Comparison of ENCODE assay signal across 8 mouse cellular contexts in the genomic region with DNA sequence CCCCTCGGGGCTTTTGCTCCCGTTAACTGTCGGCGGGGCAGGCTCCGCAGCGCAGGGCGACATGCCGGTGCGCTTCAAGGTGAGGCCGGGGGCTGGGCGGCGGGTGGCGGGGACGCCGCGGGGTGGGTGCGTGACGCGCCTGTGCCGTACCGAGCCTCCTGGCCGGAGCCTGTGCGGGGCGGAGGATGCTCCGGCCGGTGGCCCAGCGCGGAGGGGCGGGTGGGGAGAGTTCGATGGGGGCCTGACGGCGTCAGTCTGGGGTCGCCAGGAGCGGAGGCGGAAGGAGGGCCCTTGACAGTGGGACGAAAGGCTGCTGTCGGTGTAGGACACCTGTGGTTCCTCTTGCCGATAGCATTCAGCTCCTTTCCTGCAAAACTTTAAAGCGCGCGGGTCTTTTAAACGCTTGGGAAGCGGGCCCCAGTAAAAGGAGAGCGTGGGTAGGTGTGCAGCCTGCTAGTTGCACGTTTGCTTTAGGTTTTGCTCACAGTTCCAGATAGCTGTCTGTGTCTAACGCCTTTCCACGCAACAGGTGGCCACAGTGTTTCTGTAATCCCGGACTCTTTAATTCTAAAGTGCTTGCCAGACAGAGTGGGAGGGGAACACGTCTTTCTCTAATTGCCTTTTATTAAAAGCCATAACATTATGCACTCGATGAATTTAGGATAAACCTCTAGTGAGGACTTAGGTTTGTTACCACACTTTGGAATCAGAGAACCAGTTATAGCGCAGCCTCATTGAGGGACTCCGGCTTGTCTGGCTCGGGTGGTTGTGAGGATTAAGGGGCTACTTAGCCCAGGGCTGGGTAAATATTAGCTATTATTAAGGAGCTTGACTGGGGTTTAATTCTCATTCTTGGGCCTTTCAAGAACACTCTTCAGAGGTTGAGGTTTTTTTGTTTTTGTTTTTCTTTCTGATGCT. TPM values are rescaled to one million over a fixed set of nuclear protein-coding genes. Genes with fewer than 3 reads are reported as not detected.
A peak's percentile ranks its signal among the peaks of the same experiment; 100 is the strongest.
DNase-seq lines count a peak whose midpoint lies in the region; ATAC-seq and TF ChIP-seq lines count a peak whose summit lies in the region.

No protein-coding gene starts in this region.

- 2% methylated on average over 53 of the region's 53 CpGs for WGBS in cerebellum, adult 2 months
- 7% methylated on average over 53 of the region's 53 CpGs for WGBS in spleen, adult 2 months
- WGBS in midbrain, embryonic 11.5 days, result under 1% methylated on average over 49 of the region's 53 CpGs

- DNase-seq in cerebellum, adult 2 months, result no peak
- DNase-seq in cerebellum, postnatal 10 days, result no peak
- DNase-seq in spleen, adult 2 months (ENCODE audit: low read depth in 1 of 2, low spot score in 2 of 2), result no peak
- DNase-seq in spleen, postnatal 36 days (ENCODE audit: low spot score in 2 of 2), result no peak
- peak; percentile 26 to 30 for DNase-seq in layer of hippocampus, adult 2 months (ENCODE audit: low spot score in 2 of 2)
- DNase-seq in midbrain, embryonic 11.5 days (ENCODE audit: low spot score, missing footprints), result peak; percentile 95
- DNase-seq in adrenal gland, postnatal 4 days (ENCODE audit: low spot score in 2 of 2), result no peak
- DNase-seq in spleen, postnatal 14 days (ENCODE audit: low spot score in 2 of 2), result no peak

- no peak for TF ChIP-seq POLR2A in cerebellum, adult 2 months (IDR thresholded peaks at IDR 0.05; ENCODE audit: borderline replicate concordance, insufficient read depth, low read length)
- TF ChIP-seq POLR2A in spleen, adult 2 months (IDR thresholded peaks at IDR 0.05; ENCODE audit: low read depth, low read length), result no peak

- TF ChIP-seq CTCF in cerebellum, adult 2 months (IDR thresholded peaks at IDR 0.05; ENCODE audit: borderline replicate concordance, insufficient read depth, low read depth, low read length), result no peak
- TF ChIP-seq CTCF in spleen, adult 2 months (IDR thresholded peaks at IDR 0.05; ENCODE audit: extremely low read depth, insufficient read depth, insufficient read length, insufficient replicate concordance), result no peak
- TF ChIP-seq CTCF in layer of hippocampus, adult 2 months (conservative IDR thresholded peaks at IDR 0.05), result no peak

- H3K4me3 ChIP-seq in cerebellum, adult 2 months (replicated peaks; ENCODE audit: insufficient read depth, low read depth, low read length), result peak overlapping the region; percentile 65
- peak overlapping the region; percentile 73 for H3K4me3 ChIP-seq in spleen, adult 2 months (ENCODE audit: extremely low read depth, insufficient read depth, insufficient read length)
- H3K4me3 ChIP-seq in layer of hippocampus, adult 2 months, result peak overlapping the region; percentile 73
- peak overlapping the region; percentile 84 for H3K4me3 ChIP-seq in midbrain, embryonic 11.5 days (ENCODE audit: low read depth, low read length)

- no peaks in the 10 kb centered on the region; the same call in 1 of the 2 replicates for H3K36me3 ChIP-seq in spleen, adult 2 months (ENCODE audit: control insufficient read depth, insufficient read depth, low read length)
- H3K36me3 ChIP-seq in midbrain, embryonic 11.5 days (ENCODE audit: control insufficient read depth, insufficient read depth, low read length), result 0 out of 2 replicates have a peak, but pooled peaks cover 4% of the 10 kb centered on the region

- H3K27me3 ChIP-seq in cerebellum, adult 2 months (ENCODE audit: control insufficient read depth, insufficient read depth, low read length), result no peaks in the 10 kb centered on the region
- H3K27me3 ChIP-seq in spleen, adult 2 months (ENCODE audit: control insufficient read depth, insufficient read depth, low read length), result no peaks in the 10 kb centered on the region
- H3K27me3 ChIP-seq in midbrain, embryonic 11.5 days (ENCODE audit: control insufficient read depth, insufficient read depth, low read length), result no peaks in the 10 kb centered on the region

- H3K4me2 ChIP-seq in midbrain, embryonic 11.5 days, result peak overlapping the region; percentile 77

- no peaks in the 10 kb centered on the region for H3K9me3 ChIP-seq in midbrain, embryonic 11.5 days (ENCODE audit: control insufficient read depth, low read length)

- no peaks in the 10 kb centered on the region for H3K4me1 ChIP-seq in cerebellum, adult 2 months (ENCODE audit: control insufficient read depth, insufficient read depth, low read length)
- H3K4me1 ChIP-seq in spleen, adult 2 months (ENCODE audit: control insufficient read depth, insufficient read depth, insufficient read length), result no peaks in the 10 kb centered on the region
- H3K4me1 ChIP-seq in midbrain, embryonic 11.5 days (ENCODE audit: control insufficient read depth, insufficient read depth, low read length), result peaks cover 10% of the 10 kb centered on the region; the same call in 1 of the 2 replicates

- peak overlapping the region; percentile 65 for H3K9ac ChIP-seq in midbrain, embryonic 11.5 days (ENCODE audit: low read length)

- ATAC-seq in midbrain, embryonic 11.5 days (ENCODE audit: low FRiP score), result peak; percentile 84

- no peak overlapping the region for H3K27ac ChIP-seq in cerebellum, adult 2 months (ENCODE audit: insufficient read depth, low read length)
- no peak overlapping the region for H3K27ac ChIP-seq in spleen, adult 2 months (ENCODE audit: insufficient read depth, low read length)
- H3K27ac ChIP-seq in layer of hippocampus, adult 2 months, result no peak overlapping the region
- H3K27ac ChIP-seq in midbrain, embryonic 11.5 days (ENCODE audit: low read depth, low read length), result no peak overlapping the region

RNA-seq across cellular contexts. Expression of a gene that starts 0.5 kb away (rescaled TPM):
- polyA plus RNA-seq in cerebellum, adult 2 months (2012; rRNA removed), result 15.5 and 16.2 TPM in 2 replicates
- 2.9 and 3.4 TPM in 2 replicates for polyA plus RNA-seq in spleen, adult 2 months (2012; rRNA removed)
- total RNA-seq in layer of hippocampus, adult 2 months (2021), result 10 to 100 TPM in 1 of 2 experiments, 1 to 10 TPM in 1; 9.5 to 10.5 TPM
- polyA plus RNA-seq in midbrain, embryonic 11.5 days (2014; fragmentation: Nextera tagmentation; extraction: Ambion mirVana), result 56.7 and 59.0 TPM in 2 replicates
- total RNA-seq in adrenal gland, postnatal 4 days (2021), result 10 to 100 TPM; 23.4 to 25.9 TPM

Comparison
In these comparisons a context has a peak if more than half of its experiments do, and no peak if none do; other contexts are left out.
1. DNase-seq: peak in layer of hippocampus, adult 2 months (2 of 2) and midbrain, embryonic 11.5 days (single experiment); none in cerebellum, adult 2 months (0 of 2), cerebellum, postnatal 10 days (0 of 2), spleen, adult 2 months (0 of 2), spleen, postnatal 36 days (0 of 2), adrenal gland, postnatal 4 days (0 of 2) and spleen, postnatal 14 days (0 of 2).
2. Peak in every context shown above with its lines, with median percentiles within 50 percentile points of each other: H3K4me3 ChIP-seq.